Mouse (Mus musculus) left cerebral cortex, postnatal 36 days (tissue): ENCODE results near the gene Eva1c. TPM values are rescaled to one million over a fixed set of nuclear protein-coding genes. Genes with fewer than 3 reads are reported as not detected.

Experiments
- DNase-seq, 2 experiments: peaks; one replicate each; pipeline ENCODE4 v3.0.0; 2021 to 2022; ENCODE audit warnings: low spot score in 2 of 2, mixed read lengths in 1 of 2
- intact Hi-C: fragments of 180-260 bp; cut with DNase I; formaldehyde crosslinking; loops from one replicate; pipeline ENCODE4 v1.15.1; 2025
- microRNA-seq: library from miRNA; unstranded; fragments of <30 nt; microRNA quantifications from one replicate; pipeline ENCODE4 v1.2.0, GENCODE M21; 2022
- total RNA-seq, 2 experiments: library from RNA; stranded (reverse); gene quantifications; 2 replicates each; pipeline ENCODE4 v1.2.3; 2021

Gene Eva1c
- total RNA-seq, 2 experiments from 2014 or later = 1.6 to 2.0 TPM

- intact Hi-C loops = no loop called here
These were observed 127.3 kb downstream of the Eva1c start for GRCm38 (mm10) chr16:90953770-90954169.

More at GRCm38 (mm10) chr16:90953770-90954169, 127.3 kb downstream of the Eva1c start:
- DNase-seq = no peak

Small RNA genes lying within 50 kb of the gene (microRNA-seq; reads per million reads assigned to microRNA genes)
- not detected for gene Gm22933

Other genes starting within 250 kb of the Eva1c start
- gene Mis18a, start 99.3 kb upstream of the Eva1c start, total RNA-seq = 1 to 10 TPM; 7.9 to 8.1 TPM
- gene Mrap, start 88.5 kb upstream of the Eva1c start, total RNA-seq = not detected
- 10 to 100 TPM; 19.0 to 21.0 TPM for gene Urb1, start 16.3 kb upstream of the Eva1c start, total RNA-seq
- 10 to 100 TPM; 41.5 to 44.8 TPM for gene Cfap298, start 108.4 kb downstream of the Eva1c start, total RNA-seq
- gene Synj1, start 184.6 kb downstream of the Eva1c start, total RNA-seq = 100 to 1,000 TPM; 344 to 352 TPM
- gene Paxbp1, start 217.8 kb downstream of the Eva1c start, total RNA-seq = 10 to 100 TPM; 39.7 to 74.0 TPM